Mouse (Mus musculus) thymus, adult 2 months (tissue): Measurements from ENCODE around the gene Erbb4. TPM values are rescaled to one million over a fixed set of nuclear protein-coding genes. Genes with fewer than 3 reads are reported as not detected.
A peak's percentile ranks its signal among the peaks of the same experiment; 100 is the strongest.

Experiments used
- DNase-seq: peaks from one replicate; pipeline ENCODE4 v3.0.0; 2021
- H3K27ac ChIP-seq: fragments of 200-500 bp; 2 replicates; pipeline ENCODE4 v1.5.1; 2012; ENCODE audit warnings: low read length, control low read depth; ENCODE audit not compliant: control insufficient read depth, insufficient read depth
- H3K27me3 ChIP-seq: fragments of 200-500 bp; 2 replicates; pipeline ENCODE4 v1.6.1; 2012; ENCODE audit warnings: mild to moderate bottlenecking, low read length, moderate library complexity, mixed read lengths; ENCODE audit not compliant: control insufficient read depth, insufficient read depth
- H3K36me3 ChIP-seq: fragments of 200-500 bp; 2 replicates; pipeline ENCODE4 v1.6.1; 2012; ENCODE audit warnings: mild to moderate bottlenecking, low read length, moderate library complexity; ENCODE audit not compliant: control insufficient read depth, insufficient read depth
- H3K4me1 ChIP-seq: fragments of 200-500 bp; replicated peaks from 2 replicates; pipeline ENCODE4 v1.6.1; 2012; ENCODE audit warnings: low read length; ENCODE audit not compliant: control insufficient read depth, insufficient read depth
- H3K4me3 ChIP-seq: fragments of 200-500 bp; 2 replicates; pipeline ENCODE4 v1.5.1; 2012; ENCODE audit warnings: mild to moderate bottlenecking, low read length, control low read depth, moderate library complexity; ENCODE audit not compliant: control insufficient read depth, insufficient read depth
- CTCF ChIP-seq: fragments of 200-500 bp; IDR thresholded peaks from 2 replicates; pipeline ENCODE4 v1.5.1; 2012; ENCODE audit warnings: mild to moderate bottlenecking, control low read depth, low read length, moderate library complexity, borderline replicate concordance; ENCODE audit not compliant: control insufficient read depth, poor library complexity, insufficient read depth; ENCODE audit errors: extremely low read depth
- POLR2A ChIP-seq: fragments of 200-500 bp; IDR thresholded peaks from 2 replicates; pipeline ENCODE4 v1.6.1; 2012; ENCODE audit warnings: mild to moderate bottlenecking, low read length, control low read depth, moderate library complexity; ENCODE audit not compliant: control insufficient read depth, poor library complexity, insufficient read depth; ENCODE audit errors: extremely low read depth
- WGBS: fragments of 180-500 bp; shearing (Covaris S2); methylation state at CpG from one replicate; pipeline ENCODE4 v1.1.7; 2018; 5-methylcytosine and 5-hydroxymethylcytosine counted together
- polyA plus RNA-seq: library from polyadenylated mRNA; depleted of rRNA; stranded (reverse); fragments of >200 nt; gene quantifications from 2 replicates; pipeline ENCODE4 v1.2.3, GENCODE M21; 2012; rRNA removed

Gene Erbb4
- 0.09 TPM in 1 of 2 replicates, not detected in the other for polyA plus RNA-seq

- H3K27ac ChIP-seq = no peak within 1 kb of the TSS
- H3K4me1 ChIP-seq = no peaks in the 10 kb centered on the region
- no peak for DNase-seq
- no peak within 1 kb of the TSS for H3K4me3 ChIP-seq
- no peaks in the 10 kb centered on the region for H3K36me3 ChIP-seq
- H3K27me3 ChIP-seq = no peaks in the 10 kb centered on the region; the same call in 1 of the 2 replicates
- no peak for TF ChIP-seq CTCF
- TF ChIP-seq POLR2A = no peak
- 2% methylated on average over 63 of the region's 63 CpGs for whole genome bisulfite sequencing
Observed at GRCm38 (mm10) chr1:69107485-69108158, at the start of gene Erbb4. Gene Erbb4, minus strand, starts transcription at chr1:69108059.

DNA sequence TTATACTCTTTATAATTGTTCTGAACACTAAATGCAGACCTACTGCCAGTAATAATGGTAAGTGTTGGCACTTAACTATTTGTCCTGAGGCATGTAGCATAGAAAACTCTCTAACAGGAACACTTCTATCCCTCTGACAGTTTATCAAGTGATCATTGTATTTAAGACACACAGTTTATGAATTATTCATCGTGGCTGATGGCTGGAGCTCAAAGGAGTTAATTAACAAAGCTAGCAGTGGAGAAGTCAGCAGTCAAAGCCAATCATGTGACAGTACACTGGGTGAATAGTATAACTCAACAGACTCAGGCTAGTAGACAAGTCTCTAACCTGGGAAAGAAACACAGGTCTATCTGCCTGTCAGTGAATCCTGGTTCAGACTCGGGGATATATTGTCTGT, 49.5 kb upstream of the Erbb4 start:
- Histone ChIP-seq H3K36me3 (no peaks in the 10 kb centered on the region), H3K4me1 (no peaks in the 10 kb centered on the region), H3K27ac (no peak overlapping the region), H3K4me3 (no peak overlapping the region), H3K27me3 (no peaks in the 10 kb centered on the region)
- DNase-seq = no peak
- TF ChIP-seq POLR2A (no peak), CTCF (no peak)
- WGBS = 89% methylated on average over 2 of the region's 2 CpGs

GRCm38 (mm10) chr1:69141341-69141740, 33.5 kb upstream of the Erbb4 start:
- Histone ChIP-seq H3K27me3 (no peaks in the 10 kb centered on the region), H3K4me1 (no peaks in the 10 kb centered on the region)
- TF ChIP-seq POLR2A (no peak), CTCF (no peak)

DNA sequence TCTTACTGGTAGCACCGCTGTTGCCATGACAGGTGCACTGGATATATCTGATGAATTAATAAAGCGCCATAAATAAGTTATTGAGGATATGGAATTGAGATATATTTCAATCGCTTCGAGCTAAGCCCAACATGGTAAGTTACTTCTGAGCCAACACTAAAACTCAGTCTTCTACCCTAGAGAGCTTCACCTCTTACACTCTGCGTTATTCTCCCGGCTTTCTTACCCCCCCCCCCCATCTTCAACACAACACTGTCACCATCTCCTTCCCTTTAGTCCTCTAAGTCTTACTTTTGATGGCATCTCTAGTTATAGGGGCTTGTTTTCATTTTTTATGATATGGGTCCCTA, 31.6 kb upstream of the Erbb4 start:
- 63% methylated on average over 6 of the region's 6 CpGs for WGBS
- TF ChIP-seq POLR2A (no peak), CTCF (no peak)
- Histone ChIP-seq H3K4me1 (no peaks in the 10 kb centered on the region), H3K27me3 (no peaks in the 10 kb centered on the region), H3K4me3 (no peak overlapping the region), H3K27ac (no peak overlapping the region), H3K36me3 (no peaks in the 10 kb centered on the region)
- DNase-seq = no peak

More at GRCm38 (mm10) chr1:69141341-69141740, 33.5 kb upstream of the Erbb4 start:
- no peak for DNase-seq
- Histone ChIP-seq H3K27ac (no peak overlapping the region), H3K4me3 (no peak overlapping the region), H3K36me3 (no peaks in the 10 kb centered on the region)

GRCm38 (mm10) chr1:69138856-69139518, 31.1 kb upstream of the Erbb4 start:
- WGBS = 37% methylated on average over 4 of the region's 4 CpGs
- no peak for TF ChIP-seq POLR2A
- TF ChIP-seq CTCF = no peak
- Histone ChIP-seq H3K4me1 (no peaks in the 10 kb centered on the region), H3K27ac (no peak overlapping the region), H3K36me3 (no peaks in the 10 kb centered on the region), H3K27me3 (no peaks in the 10 kb centered on the region), H3K4me3 (no peak overlapping the region)
- DNase-seq = peak; percentile 12

DNA sequence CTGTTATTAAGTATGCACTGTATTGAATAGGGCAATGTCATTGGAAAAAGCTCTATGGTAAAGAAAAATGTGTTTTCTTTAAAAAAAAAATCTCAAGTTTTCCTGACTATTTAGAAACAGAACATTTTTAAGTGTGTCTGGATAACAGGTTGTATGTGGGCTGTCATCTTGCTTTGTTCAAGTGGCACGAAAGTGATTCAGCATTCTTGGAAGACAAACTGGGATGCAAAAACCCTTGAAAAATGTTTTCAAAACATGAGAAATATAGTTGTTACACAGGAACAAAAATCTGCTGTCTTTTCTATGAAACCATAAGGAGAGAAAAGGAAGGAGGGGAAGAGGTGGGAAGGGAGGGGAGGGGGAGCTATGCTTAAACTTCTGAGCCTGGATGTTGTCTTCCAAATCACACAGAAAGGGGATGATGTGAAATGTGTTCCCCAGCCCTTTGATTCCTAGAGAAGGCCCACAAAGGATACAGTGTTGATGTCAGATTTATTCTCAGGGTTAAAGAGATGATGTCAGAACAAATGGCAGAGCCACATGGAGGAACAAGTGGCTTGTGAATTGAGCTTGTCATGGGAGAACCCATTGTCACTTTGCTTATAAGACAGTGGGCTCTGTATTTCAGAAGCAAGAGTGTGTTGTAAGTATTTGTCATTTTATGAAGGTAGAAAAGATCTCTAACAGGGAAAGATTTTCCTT, 16.4 kb upstream of the Erbb4 start:
- DNase-seq = no peak
- H3K4me1 ChIP-seq = no peaks in the 10 kb centered on the region
- H3K36me3 ChIP-seq = no peaks in the 10 kb centered on the region
- H3K4me3 ChIP-seq = no peak overlapping the region
- WGBS = 92% methylated on average over 1 of the region's 1 CpGs
- TF ChIP-seq CTCF (no peak), POLR2A (no peak)
- H3K27ac ChIP-seq = no peak overlapping the region
- no peaks in the 10 kb centered on the region for H3K27me3 ChIP-seq
